Mouse (Mus musculus): ENCODE results near the gene Pcyt2. TPM values are rescaled to one million over a fixed set of nuclear protein-coding genes. Genes with fewer than 3 reads are reported as not detected.

Gene Pcyt2
- total and polyA plus RNA-seq, 2 experiments, result 494 to 1,652 TPM

DNA sequence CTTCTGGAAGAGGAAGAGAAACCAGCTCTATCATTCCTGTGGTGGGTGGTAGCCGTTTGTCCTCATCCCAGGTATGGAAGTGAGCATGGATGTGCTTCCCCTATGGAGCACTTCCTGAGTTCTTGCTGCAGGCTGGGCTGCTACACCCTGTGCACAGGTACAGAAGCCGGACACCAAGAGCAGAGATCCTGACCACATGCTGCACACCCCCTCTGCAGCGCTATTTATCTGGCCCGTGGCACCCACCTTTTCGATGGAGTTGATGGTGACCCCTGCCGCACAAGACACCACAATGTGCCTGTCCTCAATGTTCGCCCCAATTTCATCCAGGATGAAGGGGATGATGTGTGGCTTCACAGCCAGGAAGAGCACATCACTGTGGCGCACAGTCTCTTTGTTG is 24.1 kb upstream of the Pcyt2 start:
- 89% methylated on average over 8 of the region's 8 CpGs for WGBS
- H3K27me3 ChIP-seq (ENCODE audit: control insufficient read depth, insufficient read depth, low read length), result no peaks in the 10 kb centered on the region
- no peak overlapping the region for H3K27ac ChIP-seq (replicated peaks; ENCODE audit: insufficient read depth, low read depth, low read length)
- no peaks in the 10 kb centered on the region for H3K79me2 ChIP-seq (ENCODE audit: control insufficient read depth, insufficient read depth, low read length)
- TF ChIP-seq POLR2A (IDR thresholded peaks at IDR 0.05; ENCODE audit: extremely low read depth, insufficient read depth, low read length), result no peak
- no peak for TF ChIP-seq CTCF (IDR thresholded peaks at IDR 0.05; ENCODE audit: low read depth, low read length)
- no peak overlapping the region for H3K9ac ChIP-seq (ENCODE audit: low read depth, low read length)
- H3K36me3 ChIP-seq (ENCODE audit: control insufficient read depth, insufficient read depth, low read length), result no peaks in the 10 kb centered on the region
- DNase-seq (ENCODE audit: extremely low read depth, low read depth, low spot score), result no peak
- H3K4me1 ChIP-seq (ENCODE audit: control insufficient read depth, insufficient read depth, low read length), result peaks cover 5% of the 10 kb centered on the region; the same call in 1 of the 2 replicates
- no peak overlapping the region for H3K4me3 ChIP-seq (ENCODE audit: insufficient read depth, low read depth, low read length)

DNA sequence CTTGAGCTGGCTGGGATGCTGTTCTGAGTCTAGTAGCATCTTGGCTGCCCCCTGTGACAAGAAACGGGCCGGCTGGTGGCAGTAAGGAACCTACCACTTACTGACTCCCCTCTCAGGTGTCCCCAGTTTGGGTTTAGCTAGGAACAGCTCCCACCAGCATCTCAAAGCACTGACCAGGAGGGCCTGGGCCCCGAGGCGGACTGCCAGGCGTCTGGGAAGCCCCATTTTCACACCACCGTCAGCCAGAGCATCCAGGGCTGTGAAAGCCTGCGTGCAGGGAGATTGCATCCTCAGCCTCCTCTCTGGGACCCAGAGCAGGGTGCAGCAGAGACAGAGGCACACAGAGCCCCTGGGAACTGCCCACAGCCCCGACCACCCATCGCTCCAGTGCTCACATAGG is 23.5 kb upstream of the Pcyt2 start:
- no peak overlapping the region for H3K4me3 ChIP-seq (ENCODE audit: insufficient read depth, low read depth, low read length)
- WGBS, result 85% methylated on average over 9 of the region's 9 CpGs
- no peak overlapping the region for H3K27ac ChIP-seq (replicated peaks; ENCODE audit: insufficient read depth, low read depth, low read length)
- H3K36me3 ChIP-seq (ENCODE audit: control insufficient read depth, insufficient read depth, low read length), result no peaks in the 10 kb centered on the region
- peaks cover 5% of the 10 kb centered on the region; the same call in 1 of the 2 replicates for H3K4me1 ChIP-seq (ENCODE audit: control insufficient read depth, insufficient read depth, low read length)
- H3K9ac ChIP-seq (ENCODE audit: low read depth, low read length), result no peak overlapping the region
- TF ChIP-seq CTCF (IDR thresholded peaks at IDR 0.05; ENCODE audit: low read depth, low read length), result no peak
- TF ChIP-seq POLR2A (IDR thresholded peaks at IDR 0.05; ENCODE audit: extremely low read depth, insufficient read depth, low read length), result no peak
- DNase-seq (ENCODE audit: extremely low read depth, low read depth, low spot score), result no peak
- no peaks in the 10 kb centered on the region for H3K79me2 ChIP-seq (ENCODE audit: control insufficient read depth, insufficient read depth, low read length)
- no peaks in the 10 kb centered on the region for H3K27me3 ChIP-seq (ENCODE audit: control insufficient read depth, insufficient read depth, low read length)

DNA sequence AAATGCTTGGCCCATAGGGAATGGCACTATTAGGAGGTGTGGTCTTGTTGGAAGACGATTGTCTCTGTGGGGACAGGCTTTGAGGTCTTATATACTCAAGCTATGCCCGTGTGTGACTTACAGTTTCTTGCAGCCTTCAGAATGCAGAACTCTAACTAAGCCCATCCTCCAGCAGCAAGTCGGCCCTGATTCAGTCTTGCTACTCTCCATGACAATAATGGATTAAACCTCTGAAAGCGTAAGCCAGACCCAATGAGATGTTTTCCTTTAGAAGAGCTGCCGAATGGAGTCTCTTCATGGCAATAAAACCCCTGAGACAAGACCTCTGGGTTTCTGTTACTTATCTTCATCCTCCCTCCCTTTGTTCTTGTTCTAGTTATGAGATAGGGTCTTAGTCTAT is 17.1 kb upstream of the Pcyt2 start:
- no peak for TF ChIP-seq CTCF (IDR thresholded peaks at IDR 0.05; ENCODE audit: low read depth, low read length)
- no peak for TF ChIP-seq POLR2A (IDR thresholded peaks at IDR 0.05; ENCODE audit: extremely low read depth, insufficient read depth, low read length)

GRCm38 (mm10) chr11:120633520-120634343 is 16.0 kb upstream of the Pcyt2 start, which contains the start of gene Mafg:
Gene Mafg (minus strand): TSS chr11:120633600.
- Histone ChIP-seq H3K27me3 (ENCODE audit: control insufficient read depth, insufficient read depth, low read length) (no peaks in the 10 kb centered on the region), H3K9ac (ENCODE audit: low read depth, low read length) (peak within 1 kb of the TSS; percentile 98), H3K4me3 (ENCODE audit: insufficient read depth, low read depth, low read length) (peak within 1 kb of the TSS; percentile 84), H3K36me3 (ENCODE audit: control insufficient read depth, insufficient read depth, low read length) (no peaks in the 10 kb centered on the region), H3K79me2 (ENCODE audit: control insufficient read depth, insufficient read depth, low read length) (peaks cover 6% of the 10 kb centered on the region; the same call in 1 of the 2 replicates), H3K4me1 (ENCODE audit: control insufficient read depth, insufficient read depth, low read length) (peaks cover 22% of the 10 kb centered on the region), H3K27ac (replicated peaks; ENCODE audit: insufficient read depth, low read depth, low read length) (peak within 1 kb of the TSS; percentile 90)
- 10% methylated on average over 56 of the region's 58 CpGs for WGBS
- TF ChIP-seq CTCF (IDR thresholded peaks at IDR 0.05; ENCODE audit: low read depth, low read length), result no peak
- TF ChIP-seq POLR2A (IDR thresholded peaks at IDR 0.05; ENCODE audit: extremely low read depth, insufficient read depth, low read length), result peak; percentile 60; the same call in 1 of the 2 replicates
- peak; percentile 83 for DNase-seq (ENCODE audit: extremely low read depth, low read depth, low spot score)

More for the DNA sequence above, 17.1 kb upstream of the Pcyt2 start:
- Histone ChIP-seq H3K36me3 (ENCODE audit: control insufficient read depth, insufficient read depth, low read length) (no peaks in the 10 kb centered on the region), H3K4me3 (ENCODE audit: insufficient read depth, low read depth, low read length) (no peak overlapping the region), H3K4me1 (ENCODE audit: control insufficient read depth, insufficient read depth, low read length) (peaks cover 15% of the 10 kb centered on the region), H3K9ac (ENCODE audit: low read depth, low read length) (no peak overlapping the region), H3K27ac (replicated peaks; ENCODE audit: insufficient read depth, low read depth, low read length) (no peak overlapping the region), H3K27me3 (ENCODE audit: control insufficient read depth, insufficient read depth, low read length) (no peaks in the 10 kb centered on the region), H3K79me2 (ENCODE audit: control insufficient read depth, insufficient read depth, low read length) (peaks cover 4% of the 10 kb centered on the region; the same call in 1 of the 2 replicates)
- WGBS, result 91% methylated on average over 5 of the region's 5 CpGs
- no peak for DNase-seq (ENCODE audit: extremely low read depth, low read depth, low spot score)

GRCm38 (mm10) chr11:120632559-120633519 is 15.1 kb upstream of the Pcyt2 start:
- Histone ChIP-seq H3K27ac (replicated peaks; ENCODE audit: insufficient read depth, low read depth, low read length) (peak overlapping the region; percentile 90), H3K9ac (ENCODE audit: low read depth, low read length) (peak overlapping the region; percentile 98), H3K36me3 (ENCODE audit: control insufficient read depth, insufficient read depth, low read length) (no peaks in the 10 kb centered on the region), H3K4me1 (ENCODE audit: control insufficient read depth, insufficient read depth, low read length) (peaks cover 27% of the 10 kb centered on the region), H3K27me3 (ENCODE audit: control insufficient read depth, insufficient read depth, low read length) (no peaks in the 10 kb centered on the region), H3K4me3 (ENCODE audit: insufficient read depth, low read depth, low read length) (peak overlapping the region; percentile 84), H3K79me2 (ENCODE audit: control insufficient read depth, insufficient read depth, low read length) (peaks cover 7% of the 10 kb centered on the region; the same call in 1 of the 2 replicates)
- DNase-seq (ENCODE audit: extremely low read depth, low read depth, low spot score), result peak; percentile 83
- WGBS, result 1% methylated on average over 114 of the region's 116 CpGs
- 0 out of 2 replicates have a peak, but pooled peaks have one; percentile 40 for TF ChIP-seq POLR2A (IDR thresholded peaks at IDR 0.05; ENCODE audit: extremely low read depth, insufficient read depth, low read length)
- TF ChIP-seq CTCF (IDR thresholded peaks at IDR 0.05; ENCODE audit: low read depth, low read length), result no peak
